Mouse (Mus musculus): ENCODE measurements at regions not wholly inside any gene's neighbourhood (a gene's known extent, or its start where the extent isn't known, plus 50 kb on each side); places are given as distances from the start of the nearest gene placed in this dataset.

DNA sequence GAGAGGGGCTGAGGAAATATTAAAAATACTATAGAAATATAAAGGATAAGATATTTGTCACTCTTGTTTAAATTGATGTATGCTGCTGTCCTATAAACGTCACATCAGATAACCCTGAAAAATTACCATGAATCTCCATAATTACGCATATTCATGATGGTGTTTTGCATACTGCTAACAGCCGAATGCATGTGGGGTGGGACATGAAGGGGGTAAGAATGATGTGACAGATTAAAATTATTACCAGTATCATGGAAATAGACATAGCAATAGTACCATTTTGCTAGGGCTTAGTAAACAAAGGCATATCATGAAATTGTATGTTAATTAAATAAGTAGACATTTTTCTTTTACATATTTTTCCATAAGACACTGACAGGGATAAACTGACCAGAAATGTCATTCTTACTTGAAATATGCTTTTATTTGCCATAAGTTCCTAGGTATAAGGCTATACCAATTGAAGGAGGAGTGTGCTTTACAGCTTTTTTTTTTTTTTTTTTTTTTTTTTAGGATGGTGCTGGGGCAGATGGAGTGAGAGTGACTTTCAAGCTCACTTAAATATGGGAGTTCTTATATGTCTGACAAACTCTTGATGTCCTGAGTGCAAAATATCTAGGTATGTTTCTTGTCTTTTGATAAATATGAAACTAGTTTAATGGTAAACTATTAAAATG lies 349.8 kb upstream of the Tmem161b start:
- no peak for DNase-seq (ENCODE audit: low read depth, low spot score)

DNA sequence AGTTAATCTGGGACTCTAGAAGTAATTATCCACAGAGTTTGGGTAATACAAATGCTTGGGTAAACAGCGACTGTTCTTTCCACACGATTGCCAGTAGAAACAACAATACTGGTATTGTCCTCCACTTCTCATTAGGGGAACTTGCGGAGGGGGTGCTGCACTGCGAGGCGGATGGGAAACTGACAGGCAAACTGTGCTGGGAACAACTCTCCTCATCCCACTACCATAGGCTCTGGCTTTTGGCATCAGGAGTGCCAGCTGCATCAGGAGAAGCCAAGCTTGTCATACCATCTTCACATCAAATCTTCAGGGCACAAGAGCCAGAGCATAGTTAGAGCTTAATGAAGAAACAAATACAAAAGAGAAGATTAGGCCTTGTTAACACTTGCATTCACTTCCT lies 349.2 kb upstream of the Tmem161b start:
- no peak for DNase-seq (ENCODE audit: low read depth, low spot score)

DNA sequence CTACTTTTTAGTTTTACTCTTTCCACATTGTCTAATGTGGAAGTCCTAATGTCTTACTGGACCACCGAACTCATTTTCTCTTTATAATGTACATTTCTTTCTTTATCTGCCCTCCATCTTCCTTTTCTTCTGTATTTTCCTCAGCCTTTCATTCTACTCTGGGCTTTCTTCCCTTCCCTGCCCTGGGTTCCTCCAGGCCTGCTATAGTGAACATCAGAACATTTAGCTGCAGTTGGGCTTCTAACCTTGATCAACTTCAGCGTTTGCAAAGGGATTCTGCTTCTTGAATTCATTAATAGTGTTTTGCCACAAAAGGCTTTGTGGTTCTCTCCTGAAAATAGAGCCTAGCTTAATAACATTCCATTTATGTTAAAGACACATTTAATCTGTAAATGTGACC lies 342.5 kb upstream of the Tmem161b start:
- no peak for DNase-seq (ENCODE audit: low read depth, low spot score)

DNA sequence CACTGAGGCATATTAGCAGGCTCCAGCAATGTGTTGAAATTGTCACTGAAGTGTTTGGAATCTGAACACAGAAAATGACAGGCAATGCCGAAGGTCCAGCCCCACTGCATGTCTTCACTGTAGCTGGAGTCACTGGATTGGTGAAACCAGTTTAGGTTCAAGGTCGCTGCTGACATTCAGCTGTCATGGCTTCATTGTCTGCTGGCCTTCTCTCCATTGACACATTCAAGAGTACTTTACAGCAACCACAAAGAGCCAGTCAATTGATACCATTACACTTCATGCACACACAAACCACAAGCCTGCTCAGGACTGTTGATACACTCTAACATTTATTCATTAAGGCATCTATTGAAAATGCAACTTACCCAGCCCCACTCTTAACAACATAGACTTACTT lies 341.8 kb upstream of the Tmem161b start:
- no peak for DNase-seq (ENCODE audit: low read depth, low spot score)

DNA sequence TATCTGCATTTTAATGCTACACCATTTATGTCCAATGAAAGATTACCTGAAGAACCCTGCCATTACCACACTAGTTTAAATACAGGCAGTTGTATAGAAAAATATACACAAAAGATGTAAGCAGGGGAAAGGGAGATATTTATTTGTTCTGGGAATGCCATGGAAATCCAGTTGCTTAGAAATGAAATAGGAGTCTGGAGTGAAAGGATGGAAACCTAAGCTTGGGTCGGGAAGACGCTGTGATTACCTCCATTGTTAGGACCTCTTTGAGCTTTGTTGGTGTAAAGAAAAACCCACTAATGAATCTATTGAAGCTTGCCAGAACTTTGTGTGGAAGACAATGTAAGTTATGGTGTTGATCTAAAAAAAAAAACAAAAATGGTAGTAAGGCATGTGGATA lies 341.3 kb upstream of the Tmem161b start:
- DNase-seq (ENCODE audit: low read depth, low spot score), result no peak

DNA sequence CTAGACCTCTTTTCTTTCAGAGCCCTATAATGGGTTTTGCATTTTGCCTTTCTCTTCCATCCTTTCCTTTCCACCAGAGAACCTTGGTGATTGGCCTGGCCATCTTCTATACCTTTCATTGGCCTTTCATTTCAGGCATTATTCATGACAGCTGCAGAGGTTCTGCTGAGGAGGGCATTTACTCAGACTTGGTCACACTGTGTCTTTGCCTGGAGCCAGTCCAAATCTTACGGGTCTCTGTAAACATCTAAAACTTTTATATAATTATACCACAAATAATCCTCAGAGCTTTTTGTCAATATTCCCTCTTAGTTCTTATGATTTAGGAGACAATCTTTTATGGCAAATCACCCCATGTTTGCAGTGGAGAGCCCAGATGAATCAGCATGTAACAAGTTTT lies 339.3 kb upstream of the Tmem161b start:
- no peak for DNase-seq (ENCODE audit: low read depth, low spot score)

DNA sequence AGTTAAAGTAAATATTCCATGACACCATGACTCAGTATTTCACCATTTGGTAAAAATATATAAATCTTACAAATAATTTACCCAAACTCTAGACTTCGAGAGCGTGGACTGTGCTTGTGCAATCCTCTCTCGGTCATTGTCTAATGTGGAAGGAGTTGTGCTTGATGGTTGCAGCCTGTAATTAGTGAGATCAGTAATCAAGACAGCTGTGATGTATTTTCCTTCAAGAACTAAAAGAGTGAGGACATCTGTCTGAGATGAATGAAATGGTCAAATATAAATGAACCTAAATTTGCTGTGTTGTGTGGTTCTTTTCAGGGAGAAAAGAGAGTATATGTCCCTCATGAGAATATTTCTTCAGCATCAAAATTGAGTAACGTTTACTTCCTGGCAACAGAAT lies 338.3 kb upstream of the Tmem161b start:
- no peak for DNase-seq (ENCODE audit: low read depth, low spot score)

DNA sequence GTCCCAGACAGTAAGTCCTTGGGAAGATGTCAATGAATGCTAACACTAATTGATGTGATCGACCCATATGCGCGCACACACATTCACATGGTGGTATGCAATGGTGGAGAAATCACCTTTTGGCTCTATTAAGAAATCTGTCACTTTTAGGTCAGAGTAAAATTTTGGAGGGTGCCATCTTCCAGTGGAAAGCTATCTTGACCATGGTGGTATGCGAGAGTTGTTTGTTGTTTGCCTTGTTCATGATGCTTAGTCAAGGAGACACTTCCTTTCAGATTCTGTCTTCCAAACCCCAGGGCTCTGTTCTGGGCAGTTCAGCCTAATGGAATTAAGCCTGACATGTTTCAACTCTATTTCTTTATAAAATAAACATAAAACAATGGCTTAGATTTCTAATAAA lies 337.9 kb upstream of the Tmem161b start:
- DNase-seq (ENCODE audit: low read depth, low spot score), result no peak

DNA sequence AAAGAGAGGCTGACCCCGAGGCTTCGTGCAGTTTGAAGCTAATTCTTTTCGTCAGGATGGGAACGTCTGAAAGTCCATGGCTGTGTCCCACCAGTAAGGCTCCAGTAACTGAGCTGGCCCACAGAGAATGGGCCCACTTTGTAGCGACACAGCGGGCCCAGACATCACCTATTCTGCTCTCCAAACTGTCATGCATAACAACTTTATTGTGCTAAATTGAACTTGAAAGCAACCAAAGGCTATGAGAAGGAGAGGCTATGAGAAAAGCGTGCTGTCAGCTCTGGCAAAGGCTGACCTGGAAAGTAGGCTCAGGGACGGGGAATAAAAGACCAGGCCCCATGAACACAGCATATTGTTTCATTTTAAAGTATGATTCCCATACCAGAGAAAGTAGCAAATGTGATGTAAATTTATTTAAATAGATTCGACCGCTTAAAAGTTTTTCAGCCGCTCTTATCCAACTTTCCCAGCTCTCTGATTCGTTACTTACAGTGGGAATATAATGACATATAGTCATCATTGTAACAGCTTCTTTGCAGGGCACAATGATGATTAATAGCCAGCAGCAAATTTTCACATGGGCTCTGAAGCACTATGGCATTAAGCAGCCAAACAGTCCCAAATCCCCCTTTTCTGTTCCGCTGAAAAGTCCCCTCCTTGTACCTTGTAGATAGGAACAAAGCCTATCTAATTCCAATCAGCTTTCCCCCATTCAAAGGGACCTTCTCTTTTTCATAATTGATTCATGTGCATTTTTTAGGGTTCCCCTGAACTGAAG lies 337.1 kb upstream of the Tmem161b start:
- DNase-seq (ENCODE audit: low read depth, low spot score), result no peak

DNA sequence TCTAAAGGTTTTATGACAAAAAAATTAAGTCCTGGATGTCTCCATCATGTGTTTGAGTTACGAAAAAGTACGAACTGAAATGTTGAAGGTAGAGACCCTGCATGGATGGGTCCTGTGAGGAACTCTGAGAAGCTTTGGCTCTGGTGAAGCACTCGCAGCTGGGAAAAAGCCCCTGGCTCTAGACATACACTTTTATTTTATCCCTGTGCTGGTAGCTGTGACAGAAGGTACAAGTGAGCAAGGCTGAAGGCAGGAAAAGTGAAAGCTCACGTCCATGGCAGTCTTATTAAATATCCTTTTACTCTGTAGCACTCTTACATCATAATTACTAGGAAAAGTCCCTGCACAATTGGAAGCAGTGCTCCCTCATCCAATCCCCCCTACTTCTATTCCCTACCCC lies 336.4 kb upstream of the Tmem161b start:
- no peak for DNase-seq (ENCODE audit: low read depth, low spot score)

DNA sequence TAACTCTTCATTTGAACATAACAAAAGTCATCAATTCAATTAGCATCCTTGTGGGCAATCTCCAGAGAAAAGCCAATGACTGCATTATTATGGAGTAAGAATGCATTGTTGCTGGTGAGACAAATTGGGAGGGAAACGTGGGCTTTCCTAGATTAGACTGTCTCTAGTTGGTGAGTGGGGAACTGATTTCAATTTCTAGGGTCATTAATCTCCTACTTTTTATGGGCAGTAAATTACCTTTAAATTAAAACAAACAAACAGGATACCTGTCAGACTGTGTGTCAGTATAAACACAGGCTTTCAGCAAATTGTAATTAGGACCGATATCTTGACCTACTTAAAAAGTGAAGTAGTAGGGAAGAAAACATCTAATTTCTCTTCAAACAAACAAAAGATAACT lies 307.4 kb upstream of the Tmem161b start:
- no peak for DNase-seq (ENCODE audit: low read depth, low spot score)

DNA sequence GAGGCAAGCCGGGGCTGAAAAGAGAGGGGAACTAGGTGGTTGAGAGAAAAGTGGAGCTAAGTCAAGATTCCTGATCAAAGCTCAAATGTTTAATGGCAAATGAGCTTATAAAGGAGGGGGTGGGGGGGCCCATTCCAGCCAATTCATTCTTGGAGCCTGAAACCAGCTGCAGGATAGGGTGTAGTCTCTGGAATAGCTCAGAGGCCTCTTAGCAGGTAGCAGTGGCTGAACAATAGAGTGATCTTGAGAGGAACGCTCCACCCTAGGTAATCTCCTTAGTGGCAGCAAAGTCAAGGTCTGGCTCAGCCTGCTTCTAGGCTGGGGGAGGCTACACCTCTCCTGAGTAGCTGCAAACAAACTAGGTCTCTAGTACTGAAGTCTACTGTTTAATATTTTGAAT lies 289.3 kb upstream of the Tmem161b start:
- DNase-seq (ENCODE audit: low read depth, low spot score), result no peak

DNA sequence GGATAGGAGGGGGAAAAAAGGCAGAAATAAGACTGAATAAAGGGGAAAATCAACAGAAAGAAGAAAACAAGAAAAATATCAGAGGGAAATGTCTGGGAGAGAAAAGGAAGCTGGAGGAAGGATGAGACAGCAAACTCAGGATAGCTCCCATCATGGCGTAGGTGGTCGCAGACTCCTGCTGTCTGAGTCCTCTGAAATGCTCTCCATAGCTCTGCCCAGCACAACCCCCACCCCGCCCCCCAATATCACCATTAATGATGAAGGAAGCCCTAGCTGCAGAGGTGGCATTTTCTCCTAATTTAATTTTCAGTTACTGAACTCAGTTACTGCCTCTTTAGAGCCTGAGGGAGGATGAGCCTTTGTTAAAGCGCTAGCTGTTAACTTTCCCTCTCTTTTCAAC lies 275.6 kb upstream of the Tmem161b start:
- DNase-seq (ENCODE audit: low read depth, low spot score), result no peak

DNA sequence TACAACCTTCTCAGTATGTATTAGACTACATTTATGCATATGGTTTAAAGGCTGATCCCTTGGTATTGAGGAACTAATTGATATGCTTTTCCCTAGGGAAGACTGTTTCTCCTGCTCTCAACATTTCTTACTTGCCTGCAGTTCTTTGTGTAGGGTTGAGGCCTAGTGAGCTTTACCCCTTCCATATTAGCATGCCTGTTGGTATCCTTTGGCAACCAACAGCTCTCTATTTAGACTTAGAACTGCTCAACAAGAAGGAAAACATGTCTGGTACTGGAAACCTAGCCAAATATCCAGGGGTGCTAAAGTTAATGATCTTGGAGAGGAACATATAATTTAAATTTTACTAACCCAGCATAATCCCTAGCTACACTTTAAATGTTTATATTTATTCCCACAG lies 270.9 kb upstream of the Tmem161b start:
- no peak for DNase-seq (ENCODE audit: low read depth, low spot score)

DNA sequence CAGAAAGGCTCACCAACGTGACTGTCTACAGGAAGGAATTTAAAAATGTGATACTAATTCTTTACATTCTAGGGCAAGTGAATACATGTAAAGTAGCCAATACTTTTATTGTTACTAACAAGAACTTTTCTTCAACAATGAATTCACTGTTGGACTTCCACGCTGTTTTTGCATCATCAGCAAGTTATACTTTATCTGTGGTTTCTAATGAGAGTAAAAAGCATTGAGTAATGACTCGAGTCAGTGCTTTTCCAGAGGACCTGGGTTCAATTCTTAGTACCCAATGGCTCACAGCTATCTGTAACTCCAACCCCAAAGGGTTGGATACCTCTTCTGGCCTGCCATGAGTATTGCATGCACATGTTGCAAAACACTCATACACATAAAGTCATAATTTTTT lies 270.3 kb upstream of the Tmem161b start:
- DNase-seq (ENCODE audit: low read depth, low spot score), result no peak

DNA sequence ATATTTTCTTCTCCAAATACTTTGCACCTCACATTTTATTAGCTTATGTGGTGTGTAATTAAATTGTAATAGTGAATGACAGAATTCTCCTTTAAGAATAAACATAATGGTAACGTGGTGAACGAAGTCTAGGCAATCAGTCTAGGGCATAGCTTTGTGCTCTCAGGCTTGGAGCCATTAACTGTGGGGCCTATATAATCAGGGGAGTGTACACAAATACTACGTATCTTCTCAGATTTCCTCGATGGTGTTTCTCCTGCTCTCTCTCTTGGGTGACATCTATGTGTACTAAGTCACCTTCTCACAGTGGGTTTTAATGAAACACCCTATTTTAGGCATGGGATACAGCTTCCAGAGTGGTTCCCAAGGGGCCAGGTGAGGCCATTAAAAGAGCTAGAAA lies 269.7 kb upstream of the Tmem161b start:
- no peak for DNase-seq (ENCODE audit: low read depth, low spot score)

DNA sequence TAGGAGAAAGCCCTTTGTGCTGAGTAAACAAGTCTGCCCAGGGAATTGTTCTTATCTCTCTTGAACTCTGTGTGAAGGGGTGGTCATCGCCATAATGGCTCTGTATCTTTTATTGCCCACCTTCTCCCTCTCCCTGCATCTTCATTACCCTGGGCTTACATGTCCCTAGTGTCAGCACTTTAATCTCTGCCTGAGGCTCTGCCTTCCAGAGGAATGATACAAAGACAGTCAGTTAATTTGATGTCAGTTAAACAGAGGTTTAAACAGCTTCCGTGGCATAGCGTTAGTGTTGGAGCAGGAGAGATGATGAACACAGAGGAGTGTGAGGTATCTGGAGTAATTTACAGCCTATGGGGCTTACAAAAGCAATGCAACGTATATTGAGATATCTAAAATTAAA lies 269.2 kb upstream of the Tmem161b start:
- no peak for DNase-seq (ENCODE audit: low read depth, low spot score)

DNA sequence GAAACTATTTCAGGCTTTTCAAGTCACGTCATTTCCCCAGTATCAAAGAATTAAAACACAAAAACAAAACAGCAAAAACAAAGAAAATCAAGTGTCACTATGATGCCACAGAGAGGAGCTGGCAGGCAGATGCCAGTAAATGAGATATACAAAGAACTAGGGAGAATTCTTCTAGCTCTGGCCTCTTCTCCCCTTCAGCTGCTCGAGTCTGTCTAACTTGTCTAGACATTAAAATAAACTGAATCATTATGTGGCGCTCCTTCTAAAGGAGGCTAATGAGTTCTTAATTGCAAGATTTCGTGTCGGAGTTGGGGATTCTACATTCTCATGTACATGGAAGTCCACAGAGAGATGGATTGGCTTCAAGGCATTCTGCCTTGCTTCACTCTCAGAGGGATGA lies 266.4 kb upstream of the Tmem161b start:
- no peak for DNase-seq (ENCODE audit: low read depth, low spot score)

DNA sequence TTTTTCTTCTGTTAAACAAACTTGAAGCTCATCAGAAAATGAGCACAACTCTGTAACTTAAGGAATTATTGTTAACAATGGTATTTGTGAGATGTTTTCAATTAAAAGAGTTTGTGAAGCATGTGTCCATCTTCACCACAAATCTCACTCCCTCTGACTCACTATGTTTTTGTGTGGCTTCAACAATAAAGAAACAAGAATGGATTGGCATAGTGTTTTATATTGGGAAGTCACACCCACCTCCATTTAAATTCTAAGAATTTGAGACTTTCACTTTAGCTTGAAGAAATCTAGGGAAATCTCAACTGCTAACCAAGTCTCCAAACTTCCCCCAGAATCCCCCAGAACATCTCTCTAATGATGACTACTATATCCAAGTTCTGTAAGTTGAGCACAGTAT lies 243.6 kb upstream of the Tmem161b start:
- DNase-seq (ENCODE audit: low read depth, low spot score), result no peak

DNA sequence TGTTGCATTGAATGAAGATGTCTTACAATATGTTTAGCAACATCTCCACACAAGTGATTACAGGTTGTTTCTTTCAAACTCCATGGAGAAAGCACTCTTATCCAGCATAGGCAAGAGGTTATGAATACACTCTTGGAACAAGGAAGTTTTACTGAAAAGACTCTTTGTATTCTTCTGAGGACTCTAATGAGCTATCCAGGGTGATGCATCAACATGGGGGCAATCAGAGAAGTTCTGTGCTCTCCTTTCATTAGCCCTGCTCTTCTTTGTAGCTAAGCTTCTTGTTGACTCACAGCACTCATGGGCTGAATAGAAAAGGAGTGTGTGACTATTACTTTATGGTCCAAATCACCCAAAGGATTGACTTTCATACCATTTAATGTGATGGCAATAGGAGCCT lies 242.6 kb upstream of the Tmem161b start:
- DNase-seq (ENCODE audit: low read depth, low spot score), result no peak

DNA sequence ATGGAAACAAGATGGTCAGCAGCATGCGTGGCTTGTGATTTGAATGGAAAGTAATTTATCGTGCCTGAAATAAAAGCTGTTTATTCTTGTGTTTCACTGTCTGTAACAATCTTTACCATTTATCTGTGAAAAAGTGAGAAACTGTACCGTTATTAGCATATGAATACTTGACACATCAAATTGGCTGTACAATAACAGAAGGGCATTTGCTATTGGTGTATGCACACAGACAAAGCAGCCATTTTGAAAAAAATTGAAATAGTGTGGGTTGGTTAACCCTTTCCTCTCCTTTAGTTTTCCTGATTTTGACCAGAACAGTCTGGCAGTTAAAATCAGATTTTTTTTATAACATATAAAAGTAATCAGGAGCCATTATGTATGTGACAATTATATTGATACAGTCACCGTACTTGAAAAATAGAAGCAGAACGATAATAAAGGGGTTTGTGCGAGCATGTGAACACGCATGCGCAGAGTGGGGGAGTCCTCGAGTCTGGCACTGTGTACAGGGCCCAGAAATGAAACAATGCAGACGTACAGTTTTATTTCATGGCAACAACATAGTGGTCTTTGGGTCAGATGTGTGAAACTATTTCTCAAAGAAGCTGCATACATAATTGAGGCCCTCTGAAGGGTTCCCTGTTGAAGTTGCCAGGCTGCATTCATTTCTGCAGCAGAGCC lies 237.3 kb upstream of the Tmem161b start:
- DNase-seq (ENCODE audit: low read depth, low spot score), result no peak

DNA sequence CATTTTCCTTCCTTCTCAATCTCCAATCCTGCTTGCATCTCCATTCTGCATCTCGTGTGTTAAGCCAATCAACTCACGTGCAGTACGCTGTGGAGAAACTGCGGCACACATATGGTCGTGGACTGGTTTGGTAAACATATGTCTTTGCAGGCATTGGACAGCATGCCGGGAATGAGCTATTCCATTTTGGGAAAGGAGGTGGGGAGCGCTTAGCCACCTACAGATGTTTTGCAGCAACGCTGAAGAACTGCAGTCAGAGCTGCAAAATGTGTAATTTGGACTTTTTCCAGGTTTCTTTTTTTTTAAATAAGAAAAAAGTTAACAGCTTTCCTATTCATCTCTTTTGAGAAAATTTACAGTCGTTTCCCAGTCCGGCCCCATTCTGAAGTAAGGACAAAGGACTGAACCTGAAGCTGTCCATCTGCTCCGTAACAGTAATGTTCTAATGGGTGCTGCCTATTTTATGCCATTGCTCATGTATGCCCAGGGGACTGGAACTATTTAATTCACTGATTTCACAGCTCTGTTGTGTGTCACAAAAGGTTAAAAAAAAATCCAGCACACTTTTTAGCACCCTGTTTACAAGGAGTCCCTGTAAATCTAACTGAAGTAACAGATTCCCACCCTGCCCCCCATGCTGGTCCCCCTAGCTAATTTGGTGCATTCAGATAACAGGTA lies 234.2 kb upstream of the Tmem161b start:
- DNase-seq (ENCODE audit: low read depth, low spot score), result no peak

All from retina, postnatal 7 days (tissue).